Mouse (Mus musculus) bone marrow macrophage, adult 2 months (primary cell): ENCODE results near the gene Vmn1r39. TPM values are rescaled to one million over a fixed set of nuclear protein-coding genes. Genes with fewer than 3 reads are reported as not detected.
"Not testable (repeated sequence)": the region's sequence is repeated elsewhere in the genome, so short reads cannot be mapped to it uniquely, and the experiment has no call there.

Source experiments
- H3K27ac ChIP-seq: 2 replicates; pipeline ENCODE4 v1.5.1; 2012; ENCODE audit warnings: low read depth, low read length; ENCODE audit not compliant: insufficient read depth
- H3K4me1 ChIP-seq: 2 replicates; pipeline ENCODE4 v1.6.1; 2012; ENCODE audit warnings: low read length; ENCODE audit not compliant: control insufficient read depth, insufficient read depth
- H3K4me3 ChIP-seq: 2 replicates; pipeline ENCODE4 v1.5.1; 2012; ENCODE audit warnings: mild to moderate bottlenecking, low read length, moderate library complexity; ENCODE audit not compliant: insufficient read depth
- CTCF ChIP-seq: IDR thresholded peaks from 2 replicates; pipeline ENCODE4 v1.5.1; 2012; ENCODE audit warnings: low read depth, mild to moderate bottlenecking, low read length, moderate library complexity
- POLR2A ChIP-seq: IDR thresholded peaks from 2 replicates; pipeline ENCODE4 v1.6.1; 2012; ENCODE audit warnings: mild to moderate bottlenecking, low read depth, low read length, borderline replicate concordance
- polyA plus RNA-seq: library from polyadenylated mRNA; stranded (reverse); fragments of >200 nt; gene quantifications from 2 replicates; pipeline ENCODE4 v1.2.4, GENCODE M21; 2012; ENCODE audit not compliant: missing spikeins, insufficient read depth, insufficient read length

The Vmn1r39 gene
- polyA plus RNA-seq = not detected in 2 replicates

- no peak within 1 kb of the TSS for H3K4me3 ChIP-seq
- H3K4me1 ChIP-seq = no peaks in the 10 kb centered on the region
- no peak for TF ChIP-seq POLR2A
- no peak within 1 kb of the TSS for H3K27ac ChIP-seq
Observed at GRCm38 (mm10) chr6:66810509-66810908, at the start of gene Vmn1r39. Gene Vmn1r39, minus strand, starts transcription at chr6:66810609.

GRCm38 (mm10) chr6:66859391-66859790 lies 49.0 kb upstream of the Vmn1r39 start:
- no peak overlapping the region for H3K27ac ChIP-seq
- TF ChIP-seq POLR2A (no peak), CTCF (no peak)
- no peaks in the 10 kb centered on the region for H3K4me1 ChIP-seq

GRCm38 (mm10) chr6:66858356-66858755 lies 47.9 kb upstream of the Vmn1r39 start:
- H3K4me3 ChIP-seq = no peak overlapping the region
- TF ChIP-seq POLR2A (no peak), CTCF (no peak)
- H3K27ac ChIP-seq = no peak overlapping the region
- no peaks in the 10 kb centered on the region for H3K4me1 ChIP-seq

More at GRCm38 (mm10) chr6:66859391-66859790, 49.0 kb upstream of the Vmn1r39 start:
- no peak overlapping the region for H3K4me3 ChIP-seq

- H3K27ac ChIP-seq = no peak overlapping the region
- no peak overlapping the region for H3K4me3 ChIP-seq
- TF ChIP-seq POLR2A (no peak), CTCF (no peak)
- H3K4me1 ChIP-seq = no peaks in the 10 kb centered on the region
Observed at GRCm38 (mm10) chr6:66856236-66856635, 45.8 kb upstream of the Vmn1r39 start.

GRCm38 (mm10) chr6:66848936-66849335 lies 38.5 kb upstream of the Vmn1r39 start:
- no peak overlapping the region for H3K27ac ChIP-seq
- H3K4me3 ChIP-seq = no peak overlapping the region
- H3K4me1 ChIP-seq = peaks cover 8% of the 10 kb centered on the region
- TF ChIP-seq CTCF (no peak), POLR2A (no peak)

GRCm38 (mm10) chr6:66840631-66841030 lies 30.2 kb upstream of the Vmn1r39 start:
- H3K4me3 ChIP-seq, H3K4me1 ChIP-seq, H3K27ac ChIP-seq: not testable (repeated sequence)

- Histone ChIP-seq H3K27ac (no peak overlapping the region), H3K4me3 (no peak overlapping the region), H3K4me1 (no peaks in the 10 kb centered on the region)
- TF ChIP-seq CTCF = no peak
- no peak for TF ChIP-seq POLR2A
Observed at GRCm38 (mm10) chr6:66836932-66837331, 26.5 kb upstream of the Vmn1r39 start.

- H3K27ac ChIP-seq = no peak overlapping the region
- H3K4me1 ChIP-seq = no peaks in the 10 kb centered on the region
- TF ChIP-seq CTCF = no peak
- TF ChIP-seq POLR2A = no peak
- H3K4me3 ChIP-seq = no peak overlapping the region
Observed at GRCm38 (mm10) chr6:66806311-66806710, 4.1 kb downstream of the Vmn1r39 start.

- Histone ChIP-seq H3K4me1 (no peaks in the 10 kb centered on the region), H3K27ac (no peak overlapping the region), H3K4me3 (no peak overlapping the region)
- TF ChIP-seq CTCF (no peak), POLR2A (no peak)
Observed at GRCm38 (mm10) chr6:66805713-66806112, 4.7 kb downstream of the Vmn1r39 start.

GRCm38 (mm10) chr6:66782527-66782926 lies 27.9 kb downstream of the Vmn1r39 start, which contains the start of gene Vmn1r38:
Gene Vmn1r38, minus strand, starts transcription at chr6:66782627.
- not testable (repeated sequence) for H3K4me3 ChIP-seq, H3K27ac ChIP-seq, H3K4me1 ChIP-seq

Other genes starting within 250 kb of the Vmn1r39 start
- gene Vmn1r33, start 192.3 kb downstream of the Vmn1r39 start, polyA plus RNA-seq = not detected in 2 replicates
- gene Vmn1r34, start 166.7 kb downstream of the Vmn1r39 start, polyA plus RNA-seq = not detected in 2 replicates
- gene Vmn1r35, start 124.7 kb downstream of the Vmn1r39 start, polyA plus RNA-seq = not detected in 2 replicates
- not detected in 2 replicates for gene Vmn1r36, start 91.4 kb downstream of the Vmn1r39 start, polyA plus RNA-seq
- not detected in 2 replicates for gene Vmn1r37, start 81.2 kb downstream of the Vmn1r39 start, polyA plus RNA-seq
- gene Vmn1r38, start 28.0 kb downstream of the Vmn1r39 start, polyA plus RNA-seq = not detected in 2 replicates
- 91.5 and 106 TPM in 2 replicates for gene Gng12, start 85.8 kb upstream of the Vmn1r39 start, polyA plus RNA-seq
- 11.6 and 14.6 TPM in 2 replicates for gene Gadd45a, start 226.8 kb upstream of the Vmn1r39 start, polyA plus RNA-seq